Mouse (Mus musculus): ENCODE results near the gene Ddx20. TPM values are rescaled to one million over a fixed set of nuclear protein-coding genes. Genes with fewer than 3 reads are reported as not detected.
"Not testable (repeated sequence)": the region's sequence is repeated elsewhere in the genome, so short reads cannot be mapped to it uniquely, and the experiment has no call there.

Ddx20 gene
- polyA plus RNA-seq, 1 experiment from 2014 or later: 39.2 TPM

GRCm38 (mm10) chr3:105704031-105705008 is 16.9 kb upstream of the Ddx20 start, which contains the start of gene Inka2:
Gene Inka2, plus strand, starts transcription at chr3:105704599.
- 7% methylated on average over 37 of the region's 43 CpGs for WGBS
- Histone ChIP-seq H3K9me3 (no peaks in the 10 kb centered on the region), H3K27ac (peak within 1 kb of the TSS; percentile 58; the same call in 1 of the 2 replicates)

GRCm38 (mm10) chr3:105703571-105703970 is 16.2 kb upstream of the Ddx20 start:
- no peak overlapping the region for H3K4me2 ChIP-seq (replicated peaks)
- H3K27ac ChIP-seq: no peak overlapping the region
- H3K27me3 ChIP-seq (replicated peaks): peaks cover 7% of the 10 kb centered on the region
- 54% methylated on average over 6 of the region's 6 CpGs for WGBS
- no peak for ATAC-seq
- no peak overlapping the region for H3K9ac ChIP-seq
- no peak overlapping the region for H3K4me3 ChIP-seq (replicated peaks)
- H3K9me3 ChIP-seq: no peaks in the 10 kb centered on the region
- no peaks in the 10 kb centered on the region for H3K36me3 ChIP-seq
- H3K4me1 ChIP-seq (replicated peaks): peaks cover 10% of the 10 kb centered on the region; the same call in 1 of the 2 replicates

More at GRCm38 (mm10) chr3:105704031-105705008, 16.9 kb upstream of the Ddx20 start, which contains the start of gene Inka2:
- Histone ChIP-seq H3K36me3 (no peaks in the 10 kb centered on the region), H3K4me3 (replicated peaks) (peak within 1 kb of the TSS; percentile 56), H3K4me2 (replicated peaks) (peak within 1 kb of the TSS; percentile 99), H3K4me1 (replicated peaks) (peaks cover 10% of the 10 kb centered on the region; the same call in 1 of the 2 replicates), H3K9ac (peak within 1 kb of the TSS; percentile 68), H3K27me3 (replicated peaks) (peaks cover 7% of the 10 kb centered on the region)
- peak; percentile 98 for ATAC-seq

GRCm38 (mm10) chr3:105701399-105701798 is 14.0 kb upstream of the Ddx20 start:
- no peaks in the 10 kb centered on the region for H3K9me3 ChIP-seq
- no peaks in the 10 kb centered on the region for H3K36me3 ChIP-seq
- whole genome bisulfite sequencing: 48% methylated on average over 5 of the region's 5 CpGs
- H3K4me1 ChIP-seq (replicated peaks): peaks cover 6% of the 10 kb centered on the region; the same call in 1 of the 2 replicates
- H3K27me3 ChIP-seq (replicated peaks): peaks cover 7% of the 10 kb centered on the region
- H3K9ac ChIP-seq: no peak overlapping the region
- H3K27ac ChIP-seq: no peak overlapping the region
- H3K4me3 ChIP-seq (replicated peaks): no peak overlapping the region
- no peak overlapping the region for H3K4me2 ChIP-seq (replicated peaks)
- no peak for ATAC-seq

DNA sequence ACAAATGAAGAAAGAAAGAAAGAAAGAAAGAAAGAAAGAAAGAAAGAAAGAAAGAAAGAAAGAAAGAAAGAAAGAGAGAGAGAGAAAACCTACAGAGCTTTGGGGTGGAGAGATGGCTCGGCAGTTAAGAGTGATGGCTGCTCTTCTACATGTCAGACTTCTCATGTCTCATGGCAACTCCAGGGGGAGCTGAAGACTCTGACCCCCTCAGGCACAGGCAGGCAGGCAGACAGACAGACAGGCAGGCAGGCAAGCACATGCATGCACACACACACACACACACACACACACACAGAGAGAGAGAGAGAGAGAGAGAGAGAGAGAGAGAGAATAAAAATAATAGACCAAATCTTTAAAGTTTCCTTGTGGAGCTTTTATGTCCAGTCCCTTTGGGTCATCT is 13.4 kb upstream of the Ddx20 start:
- WGBS: 59% methylated on average over 1 of the region's 1 CpGs
- H3K27me3 ChIP-seq (replicated peaks); H3K4me2 ChIP-seq (replicated peaks); ATAC-seq; H3K27ac ChIP-seq; H3K4me1 ChIP-seq (replicated peaks); H3K9ac ChIP-seq; H3K9me3 ChIP-seq; H3K36me3 ChIP-seq; H3K4me3 ChIP-seq (replicated peaks): not testable (repeated sequence)

- no peak overlapping the region for H3K27ac ChIP-seq
- 39% methylated on average over 3 of the region's 3 CpGs for WGBS
- H3K4me1 ChIP-seq (replicated peaks): 0 out of 2 replicates have a peak, but pooled peaks cover 5% of the 10 kb centered on the region
- no peak overlapping the region for H3K9ac ChIP-seq
- no peak overlapping the region for H3K4me2 ChIP-seq (replicated peaks)
- ATAC-seq: no peak
- H3K4me3 ChIP-seq (replicated peaks): no peak overlapping the region
- no peaks in the 10 kb centered on the region for H3K9me3 ChIP-seq
- H3K36me3 ChIP-seq: no peaks in the 10 kb centered on the region
- peaks cover 5% of the 10 kb centered on the region; the same call in 1 of the 2 replicates for H3K27me3 ChIP-seq (replicated peaks)
Observed at GRCm38 (mm10) chr3:105699241-105699933, 12.0 kb upstream of the Ddx20 start.

DNA sequence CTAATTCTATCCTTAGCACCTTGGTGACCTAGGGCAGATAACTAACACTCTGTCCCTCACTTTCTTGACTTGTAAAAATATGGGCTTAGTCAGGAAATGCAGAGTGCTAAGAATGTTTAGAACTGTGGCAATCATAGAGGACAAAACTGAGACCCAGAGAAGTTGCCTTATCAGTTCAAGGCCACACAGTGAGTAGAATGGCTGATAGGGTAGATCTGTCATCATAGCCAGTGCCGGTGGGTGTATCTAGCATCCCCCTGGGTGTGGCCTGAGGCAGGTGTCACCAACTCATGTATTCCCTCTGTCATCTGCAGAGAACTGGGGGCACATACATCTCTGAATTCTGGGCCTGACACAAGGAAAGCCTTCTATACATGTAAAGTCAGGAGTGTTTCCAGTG is 10.9 kb upstream of the Ddx20 start:
- Histone ChIP-seq H3K4me3 (replicated peaks) (no peak overlapping the region), H3K4me2 (replicated peaks) (no peak overlapping the region), H3K4me1 (replicated peaks) (0 out of 2 replicates have a peak, but pooled peaks cover 5% of the 10 kb centered on the region), H3K36me3 (no peaks in the 10 kb centered on the region), H3K9me3 (no peaks in the 10 kb centered on the region), H3K27me3 (replicated peaks) (peaks cover 5% of the 10 kb centered on the region; the same call in 1 of the 2 replicates), H3K27ac (no peak overlapping the region), H3K9ac (no peak overlapping the region)
- no peak for ATAC-seq
- 62% methylated on average over 1 of the region's 1 CpGs for WGBS

DNA sequence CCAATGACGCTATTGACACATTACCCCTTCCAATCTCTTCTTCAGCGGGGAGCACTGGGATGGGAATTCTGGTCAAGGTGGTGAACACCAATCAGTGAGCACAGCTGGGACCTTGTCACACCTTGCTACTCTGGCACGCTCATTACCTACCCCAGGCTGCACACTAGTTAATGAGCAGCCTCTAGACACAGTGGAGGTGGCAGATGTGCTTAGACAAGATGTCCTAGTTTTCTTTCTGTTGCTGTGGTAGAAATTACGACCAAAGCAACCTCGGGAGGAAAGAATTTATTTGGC is 9.7 kb upstream of the Ddx20 start:
- 69% methylated on average over 5 of the region's 5 CpGs for WGBS
- ATAC-seq: no peak

DNA sequence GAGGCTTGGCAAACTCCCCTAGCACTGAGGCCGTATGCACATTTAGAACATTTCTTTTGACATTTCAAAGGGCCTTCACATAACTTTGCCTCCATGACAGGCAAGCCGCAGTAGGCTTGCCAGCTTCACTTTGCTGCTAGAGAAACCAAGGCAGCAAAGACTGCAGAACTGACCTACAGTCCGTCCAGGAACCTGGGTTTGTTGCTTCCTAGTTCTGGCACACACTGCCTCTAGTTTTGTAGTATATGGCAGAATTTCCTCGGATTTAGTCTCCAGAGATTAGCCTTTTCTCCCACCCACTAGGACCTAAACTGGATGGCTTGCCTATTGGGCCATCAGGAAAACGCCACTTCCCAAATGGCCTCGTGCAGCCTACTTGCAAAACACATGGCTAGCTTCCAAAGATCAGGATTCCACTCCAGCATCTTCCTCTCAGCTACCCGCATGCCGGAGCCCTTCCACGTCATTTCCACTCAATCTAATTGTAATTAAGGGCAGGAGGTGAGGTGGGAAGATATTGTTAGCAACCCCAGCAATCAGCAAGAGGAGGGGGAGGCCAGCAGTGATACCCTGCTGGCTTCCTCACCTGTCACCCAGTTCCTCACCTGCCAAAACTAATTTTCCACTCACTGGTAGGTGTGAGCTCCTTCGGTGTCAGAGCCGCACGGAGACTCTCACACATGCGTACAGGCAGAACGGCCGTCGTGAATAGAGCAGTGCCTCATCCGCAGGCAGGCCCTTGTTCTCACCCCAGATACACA is 9.2 kb upstream of the Ddx20 start:
- Histone ChIP-seq H3K27me3 (replicated peaks) (peaks cover 5% of the 10 kb centered on the region; the same call in 1 of the 2 replicates), H3K4me1 (replicated peaks) (0 out of 2 replicates have a peak, but pooled peaks cover 3% of the 10 kb centered on the region), H3K36me3 (no peaks in the 10 kb centered on the region), H3K4me2 (replicated peaks) (peak overlapping the region; percentile 30), H3K4me3 (replicated peaks) (no peak overlapping the region), H3K9me3 (no peaks in the 10 kb centered on the region), H3K9ac (no peak overlapping the region), H3K27ac (peak overlapping the region; percentile 34; the same call in 1 of the 2 replicates)
- WGBS: 69% methylated on average over 17 of the region's 17 CpGs
- ATAC-seq: no peak

More for the DNA sequence above, 9.7 kb upstream of the Ddx20 start:
- no peaks in the 10 kb centered on the region for H3K9me3 ChIP-seq
- no peak overlapping the region for H3K9ac ChIP-seq
- H3K27me3 ChIP-seq (replicated peaks): peaks cover 5% of the 10 kb centered on the region; the same call in 1 of the 2 replicates
- H3K4me3 ChIP-seq (replicated peaks): no peak overlapping the region
- no peaks in the 10 kb centered on the region for H3K36me3 ChIP-seq
- H3K4me1 ChIP-seq (replicated peaks): 0 out of 2 replicates have a peak, but pooled peaks cover 5% of the 10 kb centered on the region
- no peak overlapping the region for H3K27ac ChIP-seq
- no peak overlapping the region for H3K4me2 ChIP-seq (replicated peaks)

- ATAC-seq: peak; percentile 73
- Histone ChIP-seq H3K4me3 (replicated peaks) (no peak overlapping the region), H3K27me3 (replicated peaks) (peaks cover 5% of the 10 kb centered on the region; the same call in 1 of the 2 replicates), H3K36me3 (no peaks in the 10 kb centered on the region), H3K4me2 (replicated peaks) (peak overlapping the region; percentile 30), H3K4me1 (replicated peaks) (0 out of 2 replicates have a peak, but pooled peaks cover 3% of the 10 kb centered on the region), H3K27ac (peak overlapping the region; percentile 34; the same call in 1 of the 2 replicates), H3K9me3 (no peaks in the 10 kb centered on the region), H3K9ac (no peak overlapping the region)
- WGBS: 32% methylated on average over 20 of the region's 20 CpGs
Observed at GRCm38 (mm10) chr3:105695476-105696386, 8.4 kb upstream of the Ddx20 start.

GRCm38 (mm10) chr3:105693327-105694080 is 6.1 kb upstream of the Ddx20 start:
- Histone ChIP-seq H3K9ac (no peak overlapping the region), H3K4me2 (replicated peaks) (no peak overlapping the region), H3K27ac (no peak overlapping the region), H3K4me3 (replicated peaks) (no peak overlapping the region), H3K4me1 (replicated peaks) (0 out of 2 replicates have a peak, but pooled peaks cover 3% of the 10 kb centered on the region), H3K27me3 (replicated peaks) (peaks cover 5% of the 10 kb centered on the region; the same call in 1 of the 2 replicates), H3K9me3 (no peaks in the 10 kb centered on the region), H3K36me3 (no peaks in the 10 kb centered on the region)
- no peak for ATAC-seq
- 74% methylated on average over 14 of the region's 14 CpGs for WGBS
